Mouse (Mus musculus): Measurements from ENCODE around the gene Dpp4.

GRCm38 (mm10) chr2:62332465-62332864, 79.6 kb downstream of the Dpp4 start:
- TF ChIP-seq CTCF (IDR thresholded peaks at IDR 0.05; ENCODE audit: extremely low read depth, insufficient read depth, insufficient read length, insufficient replicate concordance) = no peak
- TF ChIP-seq POLR2A (IDR thresholded peaks at IDR 0.05; ENCODE audit: low read depth, low read length) = no peak
